Comparison of ENCODE assay signal across 21 mouse cellular contexts in the genomic region with DNA sequence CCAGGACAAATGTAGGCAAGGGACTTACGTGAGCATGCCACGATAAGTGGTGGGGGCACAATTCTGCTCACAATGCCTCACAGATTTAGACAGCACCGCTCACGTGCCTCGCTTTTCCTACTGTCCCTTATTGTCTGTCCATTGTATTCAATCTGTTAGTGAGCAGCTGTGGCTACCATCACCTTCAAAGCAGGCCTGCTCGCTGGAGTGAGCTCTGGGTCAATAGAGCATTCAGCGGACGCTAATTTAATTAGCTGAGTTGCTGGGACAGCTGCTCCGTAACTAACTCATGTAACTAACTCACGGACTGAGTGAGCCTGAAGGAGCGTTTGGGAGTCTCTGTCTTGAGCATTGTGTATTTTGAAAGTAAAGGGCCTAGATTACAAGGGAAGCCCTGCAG. TPM values are rescaled to one million over a fixed set of nuclear protein-coding genes. Genes with fewer than 3 reads are reported as not detected.
DNase-seq lines count a peak whose midpoint lies in the region; ATAC-seq and TF ChIP-seq lines count a peak whose summit lies in the region.
"Had no signal": no experiment of that assay in that cellular context is flagged by ENCODE, and none has a peak within 500 bp of the region (broad histone marks: within the 10 kb centered on the region; RNA-seq: fewer than 3 reads in every experiment).

No protein-coding gene starts in this region.

- no peak overlapping the region for H3K4me2 ChIP-seq in forebrain, embryonic 12.5 days
- no peak overlapping the region for H3K4me2 ChIP-seq in forebrain, postnatal 0 days (ENCODE audit: low read depth)
- no peak overlapping the region for H3K4me2 ChIP-seq in midbrain, embryonic 14.5 days (ENCODE audit: low read length)
- H3K4me2 ChIP-seq: heart, embryonic 11.5 days; limb, embryonic 12.5 days; neural tube, embryonic 13.5 days had no signal

- H3K27me3 ChIP-seq in forebrain, embryonic 12.5 days, result no peaks in the 10 kb centered on the region
- no peaks in the 10 kb centered on the region for H3K27me3 ChIP-seq in forebrain, postnatal 0 days (ENCODE audit: insufficient read depth, low read length)
- H3K27me3 ChIP-seq in midbrain, embryonic 14.5 days (ENCODE audit: control insufficient read depth, insufficient read depth, low read length), result no peaks in the 10 kb centered on the region
- H3K27me3 ChIP-seq in limb, embryonic 10.5 days (ENCODE audit: low read depth, poor library complexity, severe bottlenecking), result no peaks in the 10 kb centered on the region
- H3K27me3 ChIP-seq: limb, embryonic 12.5 days; neural tube, embryonic 13.5 days; Patski had no signal

- H3K9me3 ChIP-seq in forebrain, embryonic 12.5 days, result no peaks in the 10 kb centered on the region
- H3K9me3 ChIP-seq in forebrain, postnatal 0 days (ENCODE audit: low read length), result no peaks in the 10 kb centered on the region
- no peaks in the 10 kb centered on the region for H3K9me3 ChIP-seq in midbrain, embryonic 14.5 days (ENCODE audit: control insufficient read depth, low read length)
- no peaks in the 10 kb centered on the region for H3K9me3 ChIP-seq in limb, embryonic 10.5 days (replicated peaks)
- H3K9me3 ChIP-seq: limb, embryonic 12.5 days; neural tube, embryonic 13.5 days had no signal

- 7% methylated on average over 11 of the region's 11 CpGs for WGBS in forebrain, embryonic 12.5 days
- WGBS in forebrain, postnatal 0 days, result 17% methylated on average over 11 of the region's 11 CpGs
- 7% methylated on average over 11 of the region's 11 CpGs for WGBS in midbrain, embryonic 14.5 days
- WGBS in limb, embryonic 10.5 days, result 52% methylated on average over 11 of the region's 11 CpGs

- DNase-seq in forebrain, postnatal 0 days, result no peak
- DNase-seq in kidney, postnatal 4 days, result peak; percentile 20 to 49
- no peak for DNase-seq in kidney, postnatal 36 days
- peak; percentile 47 for DNase-seq in embryo, embryonic 11 days
- DNase-seq in midbrain, embryonic 14.5 days, result peak; percentile 37
- no peak for DNase-seq in right cerebral cortex, postnatal 25 days
- no peak for DNase-seq in limb, embryonic 10.5 days (ENCODE audit: low spot score)
- DNase-seq: cerebellum, adult 11 months; cerebellum, postnatal 36 days; gastrocnemius, postnatal 25 days; heart, postnatal 36 days; kidney, adult 11 months; thymus, postnatal 14 days had no signal

- H3K4me1 ChIP-seq in forebrain, embryonic 12.5 days, result peaks cover 7% of the 10 kb centered on the region; the same call in 1 of the 2 replicates
- no peaks in the 10 kb centered on the region for H3K4me1 ChIP-seq in forebrain, postnatal 0 days (ENCODE audit: insufficient read depth)
- no peaks in the 10 kb centered on the region for H3K4me1 ChIP-seq in midbrain, embryonic 14.5 days (ENCODE audit: control insufficient read depth, insufficient read depth, low read length)
- peaks cover 4% of the 10 kb centered on the region for H3K4me1 ChIP-seq in limb, embryonic 10.5 days
- H3K4me1 ChIP-seq: limb, embryonic 12.5 days had no signal

- 0 out of 2 replicates have a peak, but pooled peaks have one; percentile 60 for ATAC-seq in forebrain, embryonic 12.5 days (ENCODE audit: low FRiP score)
- ATAC-seq in forebrain, postnatal 0 days, result no peak
- no peak for ATAC-seq in midbrain, embryonic 14.5 days (ENCODE audit: low FRiP score, low TSS enrichment)
- ATAC-seq: lung, postnatal 0 days; Patski had no signal

- no peak overlapping the region for H3K27ac ChIP-seq in forebrain, embryonic 12.5 days
- no peak overlapping the region for H3K27ac ChIP-seq in forebrain, postnatal 0 days (ENCODE audit: low read depth, low read length)
- H3K27ac ChIP-seq in midbrain, embryonic 14.5 days (replicated peaks; ENCODE audit: low read depth, low read length), result no peak overlapping the region
- no peak overlapping the region for H3K27ac ChIP-seq in limb, embryonic 10.5 days
- H3K27ac ChIP-seq: limb, embryonic 12.5 days; liver, embryonic 14.5 days; neural tube, embryonic 13.5 days had no signal

- no peaks in the 10 kb centered on the region for H3K36me3 ChIP-seq in forebrain, embryonic 12.5 days (replicated peaks)
- no peaks in the 10 kb centered on the region for H3K36me3 ChIP-seq in forebrain, postnatal 0 days (ENCODE audit: insufficient read depth)
- H3K36me3 ChIP-seq in midbrain, embryonic 14.5 days (ENCODE audit: control insufficient read depth, insufficient read depth, low read length), result 0 out of 2 replicates have a peak, but pooled peaks cover 3% of the 10 kb centered on the region
- H3K36me3 ChIP-seq in limb, embryonic 10.5 days, result 0 out of 2 replicates have a peak, but pooled peaks cover 2% of the 10 kb centered on the region
- H3K36me3 ChIP-seq: limb, embryonic 12.5 days; neural tube, embryonic 13.5 days had no signal

- no peak overlapping the region for H3K4me3 ChIP-seq in forebrain, embryonic 12.5 days (replicated peaks)
- H3K4me3 ChIP-seq in forebrain, postnatal 0 days (ENCODE audit: low read depth, low read length), result no peak overlapping the region
- H3K4me3 ChIP-seq in midbrain, embryonic 14.5 days (replicated peaks; ENCODE audit: low read depth, low read length), result no peak overlapping the region
- H3K4me3 ChIP-seq in limb, embryonic 10.5 days, result no peak overlapping the region
- H3K4me3 ChIP-seq: limb, embryonic 12.5 days; neural tube, embryonic 13.5 days had no signal

- H3K9ac ChIP-seq in forebrain, embryonic 12.5 days, result no peak overlapping the region
- no peak overlapping the region for H3K9ac ChIP-seq in forebrain, postnatal 0 days
- H3K9ac ChIP-seq in midbrain, embryonic 14.5 days (replicated peaks; ENCODE audit: low read length), result no peak overlapping the region
- H3K9ac ChIP-seq: limb, embryonic 12.5 days; liver, embryonic 14.5 days; neural tube, embryonic 13.5 days had no signal

- no peak for TF ChIP-seq CTCF in forebrain, postnatal 0 days (IDR thresholded peaks at IDR 0.05; ENCODE audit: low read depth)

RNA-seq across cellular contexts. Expression of gene Tmprss5, which starts 6.3 kb away (rescaled TPM):
- 1.3 and 1.5 TPM in 2 replicates for polyA plus RNA-seq in forebrain, embryonic 12.5 days (2016; fragmentation: Nextera tagmentation; extraction: Ambion mirVana)
- 0.14 and 1.0 TPM in 2 replicates for total RNA-seq in forebrain, postnatal 0 days (2014; rRNA removed)
- 0.88 and 1.4 TPM in 2 replicates for polyA plus RNA-seq in forebrain, postnatal 0 days (2015; fragmentation: Nextera tagmentation; extraction: Ambion mirVana)
- polyA plus RNA-seq in midbrain, embryonic 14.5 days (2014; fragmentation: Nextera tagmentation; extraction: Ambion mirVana), result 0.70 and 1.7 TPM in 2 replicates
- polyA plus RNA-seq in limb, embryonic 10.5 days (2016; fragmentation: Nextera tagmentation; extraction: Ambion mirVana), result not detected in 2 replicates
- total RNA-seq: megakaryocyte, adult 5-6 weeks had no signal
- polyA plus RNA-seq: limb, embryonic 12.5 days; Patski had no signal

RNA-seq across cellular contexts. Expression of gene Zw10, which starts 31.9 kb away (rescaled TPM):
- 49.6 and 54.1 TPM in 2 replicates for polyA plus RNA-seq in forebrain, embryonic 12.5 days (2016; fragmentation: Nextera tagmentation; extraction: Ambion mirVana)
- total RNA-seq in forebrain, postnatal 0 days (2014; rRNA removed), result 15.2 and 18.6 TPM in 2 replicates
- polyA plus RNA-seq in forebrain, postnatal 0 days (2015; fragmentation: Nextera tagmentation; extraction: Ambion mirVana), result 12.3 and 16.1 TPM in 2 replicates
- polyA plus RNA-seq in midbrain, embryonic 14.5 days (2014; fragmentation: Nextera tagmentation; extraction: Ambion mirVana), result 18.6 and 28.0 TPM in 2 replicates
- 53.5 and 57.9 TPM in 2 replicates for polyA plus RNA-seq in limb, embryonic 10.5 days (2016; fragmentation: Nextera tagmentation; extraction: Ambion mirVana)

Comparison
In these comparisons a context has a peak if more than half of its experiments do, and no peak if none do; other contexts are left out.
1. DNase-seq: peak in kidney, postnatal 4 days (2 of 2), embryo, embryonic 11 days (single experiment) and midbrain, embryonic 14.5 days (single experiment); none in forebrain, postnatal 0 days (single experiment), kidney, postnatal 36 days (0 of 2), right cerebral cortex, postnatal 25 days (single experiment) and limb, embryonic 10.5 days (single experiment).